Mouse (Mus musculus) right cerebral cortex, postnatal 10 days (tissue): ENCODE measurements around the gene Lyrm2.

Source experiments
- DNase-seq, 2 experiments: peaks; one replicate each; pipeline ENCODE4 v3.0.0; 2021; ENCODE audit warnings: low spot score in 2 of 2

The Lyrm2 gene

DNA sequence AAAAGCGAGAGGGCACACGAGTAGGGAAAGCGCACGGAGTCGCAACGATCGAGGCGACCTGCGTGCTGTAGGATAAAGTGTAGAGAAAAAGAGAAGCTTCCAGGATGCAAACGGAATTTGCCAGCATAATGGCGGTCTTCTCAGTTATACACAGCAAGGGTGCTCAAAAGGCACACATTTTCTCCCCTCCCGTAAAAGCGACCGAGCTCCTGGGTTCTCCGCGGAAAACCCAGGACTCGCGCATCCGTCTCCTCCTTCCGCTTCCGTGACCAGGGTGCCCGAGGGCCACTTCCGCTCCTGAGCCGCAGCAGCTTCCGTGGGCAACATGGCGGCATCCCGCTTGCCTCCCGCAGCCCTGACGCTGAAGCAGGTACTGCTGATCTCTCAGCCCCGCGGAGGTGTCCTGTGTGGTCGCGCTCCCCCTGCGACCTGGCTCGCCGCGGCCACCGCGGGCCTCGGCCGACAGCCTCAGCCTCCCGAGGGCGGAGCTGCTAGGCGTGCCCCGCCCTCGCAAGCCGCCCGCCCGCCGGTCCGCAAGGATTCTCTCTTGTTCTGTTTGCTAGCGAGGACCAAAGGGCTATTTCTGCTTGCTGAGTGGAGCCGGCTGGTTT, at the start of gene Lyrm2:
Gene Lyrm2 (plus strand): TSS at position 288 of the 611 bp plus-strand sequence.
- DNase-seq, result peak; percentile 88 to 89

- peak in 1 of 2 experiments; percentile 36 for DNase-seq
These were observed 49.3 kb upstream of the Lyrm2 start for GRCm38 (mm10) chr4:32750711-32751110.

DNA sequence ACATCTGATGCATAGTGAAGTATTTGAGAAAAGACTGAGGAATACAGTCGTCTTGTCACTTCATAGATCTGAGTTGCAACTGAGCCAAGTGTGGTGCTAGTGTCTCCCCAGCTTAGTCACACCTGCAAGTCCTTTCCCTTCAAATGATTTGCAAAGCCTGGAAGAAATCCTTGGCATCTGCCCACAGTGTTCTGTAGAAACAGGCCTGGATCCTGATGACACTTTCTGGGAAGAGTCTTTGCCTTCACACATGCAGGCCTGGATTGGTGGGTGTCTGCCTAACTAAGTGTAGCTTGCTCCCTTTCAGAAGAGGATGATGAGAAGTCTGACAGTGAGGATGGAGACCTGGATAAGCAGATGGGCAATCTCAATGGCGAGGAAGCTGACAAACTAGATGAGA, 42.6 kb upstream of the Lyrm2 start:
- peak; percentile 34 to 57 for DNase-seq

DNA sequence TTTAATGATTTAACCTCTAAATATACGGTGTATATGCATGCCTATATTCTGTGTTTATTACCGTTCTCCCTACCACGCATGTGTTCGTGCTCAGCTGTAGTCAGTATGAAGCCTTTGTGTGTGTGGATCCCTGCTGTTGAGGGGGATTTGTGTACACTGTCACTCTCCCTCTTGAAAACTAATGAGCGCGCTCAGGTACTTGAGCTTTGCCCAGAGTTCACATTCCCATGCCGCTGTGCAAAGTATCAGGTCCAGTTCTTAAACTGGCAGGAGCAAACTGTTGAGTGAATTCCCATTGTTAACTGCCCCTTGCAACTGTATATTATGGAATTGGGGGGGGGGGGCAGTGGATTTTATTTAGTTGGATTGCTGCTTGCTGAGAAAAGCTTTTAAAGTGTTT, 32.6 kb upstream of the Lyrm2 start:
- DNase-seq, result no peak

- no peak for DNase-seq
These were observed 32.0 kb upstream of the Lyrm2 start for GRCm38 (mm10) chr4:32768046-32768445.

DNA sequence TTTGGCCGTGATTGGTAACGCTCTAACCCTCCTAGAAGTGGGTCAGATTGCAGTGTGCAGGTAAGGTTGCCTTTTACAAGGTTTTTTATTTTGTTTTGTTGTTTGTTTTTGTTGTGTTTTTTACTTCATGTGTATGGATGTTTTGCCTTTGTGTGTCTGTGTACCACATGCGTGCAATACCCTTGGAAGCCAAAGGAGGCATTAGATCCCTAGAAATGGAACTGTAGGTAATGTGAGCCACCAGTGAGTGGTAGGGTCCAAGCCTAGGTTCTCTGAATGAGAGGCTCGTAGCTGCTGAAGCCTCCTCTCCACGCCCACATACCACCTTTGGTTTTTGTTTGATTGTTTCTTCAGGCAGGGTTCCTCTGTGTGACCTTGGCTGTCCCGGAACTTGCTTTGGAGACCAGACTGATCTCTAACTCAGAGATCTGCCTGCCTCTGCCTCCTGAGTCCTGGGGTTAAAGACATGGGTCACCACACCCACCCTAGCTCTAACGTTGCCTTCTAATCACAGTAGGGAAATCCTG, 29.7 kb upstream of the Lyrm2 start:
- DNase-seq, result no peak

GRCm38 (mm10) chr4:32779996-32780395, 20.1 kb upstream of the Lyrm2 start:
- no peak for DNase-seq

- DNase-seq, result no peak
These were observed 12.9 kb upstream of the Lyrm2 start for GRCm38 (mm10) chr4:32787110-32787509.

GRCm38 (mm10) chr4:32789020-32789419, 11.0 kb upstream of the Lyrm2 start:
- no peak for DNase-seq

DNA sequence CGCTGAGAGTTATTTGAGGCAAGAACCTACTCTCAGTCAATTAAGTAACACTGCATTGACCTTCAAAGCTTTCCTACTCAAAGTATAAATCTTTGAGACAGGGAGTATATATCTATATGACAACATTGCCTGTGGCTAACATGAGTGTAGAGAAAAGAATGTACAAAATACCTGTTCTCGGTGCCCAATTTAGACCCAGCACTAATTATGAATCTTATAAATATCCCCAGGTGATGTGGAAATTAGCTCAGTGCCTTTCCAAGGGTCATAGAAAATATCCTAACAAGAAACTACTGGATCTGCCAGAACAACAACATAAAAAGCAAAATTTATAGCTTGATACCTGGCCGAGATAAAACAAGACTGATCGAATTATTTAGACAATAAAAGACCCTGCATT, 1.1 kb upstream of the Lyrm2 start:
- DNase-seq, result no peak

DNA sequence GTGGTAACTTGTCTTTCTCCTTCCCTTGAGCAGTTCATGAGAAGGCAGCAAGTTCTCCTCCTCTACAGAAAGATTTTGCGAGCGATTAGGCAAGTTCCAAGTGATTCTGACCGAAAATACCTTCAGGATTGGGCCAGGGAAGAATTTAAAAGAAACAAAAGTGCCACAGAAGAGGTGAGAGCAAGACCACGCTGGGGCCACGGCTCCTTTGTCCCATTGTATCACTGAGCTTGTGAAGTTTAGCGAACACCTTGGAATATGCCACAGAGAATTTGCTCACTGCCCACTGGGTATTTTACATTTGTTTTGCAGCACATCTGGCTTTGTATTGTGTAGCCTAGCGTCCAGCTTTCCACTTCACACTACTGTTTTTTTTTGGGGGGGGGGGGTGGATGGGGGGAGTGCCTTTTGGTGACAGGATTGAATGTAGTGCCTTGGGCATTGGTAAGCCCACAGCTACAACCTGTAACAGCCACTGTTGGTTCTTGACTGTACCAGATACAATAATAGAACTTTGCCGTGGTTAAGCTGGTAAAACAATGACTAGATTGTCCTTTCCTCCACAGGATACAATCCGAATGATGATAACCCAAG, 621 bp downstream of the Lyrm2 start:
- no peak for DNase-seq

DNA sequence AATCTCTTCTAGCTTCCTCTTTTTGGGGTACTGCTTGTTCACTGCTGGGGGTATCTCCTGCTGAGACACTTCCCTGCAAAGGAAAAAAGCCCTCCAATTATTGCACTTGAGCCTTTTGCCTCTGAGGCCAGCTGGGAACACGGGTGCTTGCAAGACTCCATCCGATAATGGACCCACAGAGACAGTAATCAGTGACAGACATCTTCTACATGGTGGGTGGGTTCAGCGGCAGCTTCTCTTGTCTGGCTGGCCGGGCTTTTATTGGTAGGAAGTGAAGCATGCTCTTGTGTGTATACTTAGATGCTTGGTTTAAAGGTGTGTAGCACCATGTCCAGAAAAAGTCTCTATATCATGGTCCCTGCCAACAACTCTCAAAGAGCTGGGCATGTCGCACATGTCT, 17.4 kb downstream of the Lyrm2 start:
- no peak for DNase-seq

DNA sequence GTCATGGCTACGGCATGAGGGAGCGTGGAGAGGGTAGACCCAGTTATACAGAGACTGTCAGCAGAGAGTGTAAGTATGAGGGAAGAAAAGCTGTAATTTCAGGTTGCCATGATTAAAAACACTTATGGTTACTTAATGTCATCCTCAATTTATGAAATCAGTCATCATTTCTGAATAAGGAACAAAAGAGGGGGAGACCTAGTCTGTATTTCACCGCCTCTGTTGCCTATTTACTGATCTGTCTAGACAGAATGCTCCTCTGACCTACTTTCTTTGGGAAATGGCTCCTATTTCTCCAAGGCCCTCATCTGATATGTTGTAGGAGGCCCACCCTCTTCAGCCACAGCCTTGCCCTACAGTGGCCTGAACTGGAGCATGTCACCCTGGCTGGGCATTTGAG, 20.6 kb downstream of the Lyrm2 start:
- no peak for DNase-seq

- no peak for DNase-seq
These were observed 24.2 kb downstream of the Lyrm2 start for GRCm38 (mm10) chr4:32824254-32824653.

- DNase-seq, result peak; percentile 53 to 61
These were observed 26.9 kb downstream of the Lyrm2 start for GRCm38 (mm10) chr4:32826925-32827324.

- no peak for DNase-seq
These were observed 28.5 kb downstream of the Lyrm2 start for GRCm38 (mm10) chr4:32828385-32829077.

DNA sequence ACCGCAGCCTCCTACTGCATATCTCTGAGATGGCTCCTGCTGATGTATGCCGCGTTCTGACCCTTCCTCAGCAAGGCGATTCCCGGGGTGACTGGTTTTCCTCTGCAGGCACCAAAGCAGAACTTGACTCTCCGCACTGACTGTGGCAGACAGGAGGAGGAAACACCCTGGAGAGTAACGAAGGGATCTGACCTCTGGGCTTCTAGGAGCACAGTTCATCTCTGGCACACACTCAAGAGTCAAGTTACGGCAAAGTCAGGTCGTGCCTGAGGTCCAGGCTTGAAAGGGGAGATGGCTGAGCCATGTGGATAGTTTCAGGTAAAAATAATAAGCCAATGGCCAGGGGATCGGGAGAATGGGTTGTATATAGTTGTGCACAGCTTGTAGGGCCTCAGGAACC, 29.3 kb downstream of the Lyrm2 start:
- no peak for DNase-seq

GRCm38 (mm10) chr4:32833494-32834282, 33.6 kb downstream of the Lyrm2 start:
- no peak for DNase-seq

GRCm38 (mm10) chr4:32834541-32834940, 34.5 kb downstream of the Lyrm2 start:
- no peak for DNase-seq

DNA sequence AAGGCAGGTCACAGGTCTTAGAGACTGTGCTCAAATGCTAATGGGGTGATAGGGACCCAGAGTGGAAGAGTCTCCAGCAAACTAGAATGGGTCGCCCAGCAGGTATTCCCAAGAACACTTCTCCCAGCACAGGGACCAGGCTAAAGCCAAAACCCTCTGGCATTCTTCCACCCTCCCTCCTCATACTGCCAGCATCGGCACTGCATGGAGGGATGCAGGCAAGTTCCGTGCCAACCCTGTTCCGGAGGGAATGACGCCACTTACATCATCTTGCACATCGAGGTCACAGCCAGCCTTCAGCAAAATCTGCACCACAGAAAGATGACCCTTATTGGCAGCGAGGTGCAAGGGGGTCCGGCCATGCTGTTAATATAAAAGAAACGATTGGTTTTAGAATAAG, 36.0 kb downstream of the Lyrm2 start:
- DNase-seq, result peak in 1 of 2 experiments; percentile 33

GRCm38 (mm10) chr4:32838401-32838800, 38.3 kb downstream of the Lyrm2 start:
- no peak for DNase-seq
